Mouse (Mus musculus): ENCODE data around the gene Tmem101. TPM values are rescaled to one million over a fixed set of nuclear protein-coding genes. Genes with fewer than 3 reads are reported as not detected.
A peak's percentile ranks its signal among the peaks of the same experiment; 100 is the strongest.

Tmem101 gene
- polyA plus RNA-seq (2016; fragmentation: Nextera tagmentation; extraction: Ambion mirVana), result 34.0 and 39.6 TPM in 2 replicates

GRCm38 (mm10) chr11:102156039-102156785 is at the start of gene Tmem101:
TSS of gene Tmem101 (minus strand) at chr11:102156404.
- H3K9me3 ChIP-seq (replicated peaks), result no peaks in the 10 kb centered on the region
- H3K4me3 ChIP-seq, result peak within 1 kb of the TSS; percentile 64
- peak within 1 kb of the TSS; percentile 84 for H3K27ac ChIP-seq
- peaks cover 11% of the 10 kb centered on the region for H3K4me1 ChIP-seq
- peak; percentile 89 for DNase-seq (ENCODE audit: low spot score)
- under 1% methylated on average over 37 of the region's 37 CpGs for WGBS
- H3K36me3 ChIP-seq, result peaks cover 40% of the 10 kb centered on the region
- H3K27me3 ChIP-seq (ENCODE audit: low read depth, poor library complexity, severe bottlenecking), result no peaks in the 10 kb centered on the region

- Histone ChIP-seq H3K4me3 (no peak overlapping the region), H3K27me3 (ENCODE audit: low read depth, poor library complexity, severe bottlenecking) (peaks cover 4% of the 10 kb centered on the region), H3K36me3 (peaks cover 98% of the 10 kb centered on the region), H3K27ac (peak overlapping the region; percentile 37; the same call in 1 of the 2 replicates), H3K4me1 (peaks cover 33% of the 10 kb centered on the region), H3K9me3 (replicated peaks) (no peaks in the 10 kb centered on the region)
- no peak for DNase-seq (ENCODE audit: low spot score)
- 80% methylated on average over 12 of the region's 12 CpGs for WGBS
Measured at GRCm38 (mm10) chr11:102201408-102201821, 45.2 kb upstream of the Tmem101 start.

- no peak overlapping the region for H3K4me3 ChIP-seq
- H3K9me3 ChIP-seq (replicated peaks), result no peaks in the 10 kb centered on the region
- DNase-seq (ENCODE audit: low spot score), result no peak
- H3K36me3 ChIP-seq, result peaks cover 98% of the 10 kb centered on the region
- peak overlapping the region; percentile 37; the same call in 1 of the 2 replicates for H3K27ac ChIP-seq
- no peaks in the 10 kb centered on the region for H3K27me3 ChIP-seq (ENCODE audit: low read depth, poor library complexity, severe bottlenecking)
- H3K4me1 ChIP-seq, result peaks cover 31% of the 10 kb centered on the region
- WGBS, result 25% methylated on average over 9 of the region's 9 CpGs
Measured at GRCm38 (mm10) chr11:102199856-102200255, 43.7 kb upstream of the Tmem101 start.

- Histone ChIP-seq H3K36me3 (peaks cover 98% of the 10 kb centered on the region), H3K4me3 (no peak overlapping the region), H3K27ac (no peak overlapping the region), H3K4me1 (peaks cover 31% of the 10 kb centered on the region), H3K9me3 (replicated peaks) (no peaks in the 10 kb centered on the region), H3K27me3 (ENCODE audit: low read depth, poor library complexity, severe bottlenecking) (no peaks in the 10 kb centered on the region)
- no peak for DNase-seq (ENCODE audit: low spot score)
- 61% methylated on average over 6 of the region's 6 CpGs for WGBS
Measured at GRCm38 (mm10) chr11:102198245-102198644, 42.0 kb upstream of the Tmem101 start.

- Histone ChIP-seq H3K36me3 (peaks cover 94% of the 10 kb centered on the region), H3K4me1 (peaks cover 23% of the 10 kb centered on the region), H3K27me3 (ENCODE audit: low read depth, poor library complexity, severe bottlenecking) (no peaks in the 10 kb centered on the region), H3K4me3 (no peak overlapping the region), H3K9me3 (replicated peaks) (no peaks in the 10 kb centered on the region), H3K27ac (no peak overlapping the region)
- DNase-seq (ENCODE audit: low spot score), result no peak
- WGBS, result 82% methylated on average over 21 of the region's 21 CpGs
Measured at GRCm38 (mm10) chr11:102196018-102196797, 40.0 kb upstream of the Tmem101 start.

GRCm38 (mm10) chr11:102193657-102194440 is 37.6 kb upstream of the Tmem101 start:
- Histone ChIP-seq H3K4me3 (no peak overlapping the region), H3K4me1 (peaks cover 23% of the 10 kb centered on the region), H3K27me3 (ENCODE audit: low read depth, poor library complexity, severe bottlenecking) (no peaks in the 10 kb centered on the region), H3K9me3 (replicated peaks) (no peaks in the 10 kb centered on the region), H3K36me3 (peaks cover 71% of the 10 kb centered on the region), H3K27ac (no peak overlapping the region)
- DNase-seq (ENCODE audit: low spot score), result no peak
- WGBS, result 84% methylated on average over 9 of the region's 9 CpGs

GRCm38 (mm10) chr11:102190848-102191247 is 34.6 kb upstream of the Tmem101 start:
- H3K4me3 ChIP-seq, result peak overlapping the region; percentile 70
- DNase-seq (ENCODE audit: low spot score), result no peak
- H3K36me3 ChIP-seq, result peaks cover 41% of the 10 kb centered on the region
- H3K27me3 ChIP-seq (ENCODE audit: low read depth, poor library complexity, severe bottlenecking), result no peaks in the 10 kb centered on the region
- H3K4me1 ChIP-seq, result peaks cover 23% of the 10 kb centered on the region
- WGBS, result 51% methylated on average over 4 of the region's 4 CpGs
- no peaks in the 10 kb centered on the region for H3K9me3 ChIP-seq (replicated peaks)
- H3K27ac ChIP-seq, result peak overlapping the region; percentile 25; the same call in 1 of the 2 replicates

- Histone ChIP-seq H3K27me3 (ENCODE audit: low read depth, poor library complexity, severe bottlenecking) (no peaks in the 10 kb centered on the region), H3K36me3 (peaks cover 30% of the 10 kb centered on the region), H3K4me1 (peaks cover 25% of the 10 kb centered on the region), H3K4me3 (peak within 1 kb of the TSS; percentile 70), H3K27ac (peak within 1 kb of the TSS; percentile 85), H3K9me3 (replicated peaks) (no peaks in the 10 kb centered on the region)
- WGBS, result 4% methylated on average over 50 of the region's 50 CpGs
- peak; percentile 86 for DNase-seq (ENCODE audit: low spot score)
Measured at GRCm38 (mm10) chr11:102189461-102190436, 33.5 kb upstream of the Tmem101 start, which contains the start of gene G6pc3. TSS of gene G6pc3 (plus strand) at chr11:102189620.

GRCm38 (mm10) chr11:102188980-102189379 is 32.8 kb upstream of the Tmem101 start:
- Histone ChIP-seq H3K4me1 (peaks cover 31% of the 10 kb centered on the region), H3K27ac (peak overlapping the region; percentile 85; the same call in 1 of the 2 replicates), H3K36me3 (peaks cover 22% of the 10 kb centered on the region), H3K27me3 (ENCODE audit: low read depth, poor library complexity, severe bottlenecking) (no peaks in the 10 kb centered on the region), H3K4me3 (peak overlapping the region; percentile 70), H3K9me3 (replicated peaks) (no peaks in the 10 kb centered on the region)
- DNase-seq (ENCODE audit: low spot score), result no peak
- 73% methylated on average over 6 of the region's 6 CpGs for WGBS

- 94% methylated on average over 1 of the region's 1 CpGs for WGBS
Measured at GRCm38 (mm10) chr11:102186235-102186634, 30.0 kb upstream of the Tmem101 start.

GRCm38 (mm10) chr11:102185677-102186076 is 29.5 kb upstream of the Tmem101 start:
- WGBS, result 64% methylated on average over 3 of the region's 3 CpGs
- H3K27ac ChIP-seq, result peak overlapping the region; percentile 97; the same call in 1 of the 2 replicates

More at GRCm38 (mm10) chr11:102186235-102186634, 30.0 kb upstream of the Tmem101 start:
- Histone ChIP-seq H3K4me1 (peaks cover 38% of the 10 kb centered on the region), H3K4me3 (no peak overlapping the region), H3K9me3 (replicated peaks) (no peaks in the 10 kb centered on the region), H3K27me3 (ENCODE audit: low read depth, poor library complexity, severe bottlenecking) (no peaks in the 10 kb centered on the region), H3K36me3 (peaks cover 22% of the 10 kb centered on the region), H3K27ac (no peak overlapping the region)
- DNase-seq (ENCODE audit: low spot score), result no peak

More at GRCm38 (mm10) chr11:102185677-102186076, 29.5 kb upstream of the Tmem101 start:
- Histone ChIP-seq H3K4me1 (peaks cover 32% of the 10 kb centered on the region), H3K36me3 (peaks cover 27% of the 10 kb centered on the region), H3K27me3 (ENCODE audit: low read depth, poor library complexity, severe bottlenecking) (no peaks in the 10 kb centered on the region), H3K4me3 (peak overlapping the region; percentile 75), H3K9me3 (replicated peaks) (no peaks in the 10 kb centered on the region)
- DNase-seq (ENCODE audit: low spot score), result no peak
